Mouse (Mus musculus) thymus, adult 2 months (tissue): ENCODE data around the gene Serinc5.

Source experiments
- CTCF ChIP-seq: fragments of 200-500 bp; IDR thresholded peaks from 2 replicates; pipeline ENCODE4 v1.5.1; 2012; ENCODE audit warnings: mild to moderate bottlenecking, control low read depth, low read length, moderate library complexity, borderline replicate concordance; ENCODE audit not compliant: control insufficient read depth, poor library complexity, insufficient read depth; ENCODE audit errors: extremely low read depth
- POLR2A ChIP-seq: fragments of 200-500 bp; IDR thresholded peaks from 2 replicates; pipeline ENCODE4 v1.6.1; 2012; ENCODE audit warnings: mild to moderate bottlenecking, low read length, control low read depth, moderate library complexity; ENCODE audit not compliant: control insufficient read depth, poor library complexity, insufficient read depth; ENCODE audit errors: extremely low read depth

- TF ChIP-seq CTCF (no peak), POLR2A (no peak)
These were observed 21.7 kb downstream of the Serinc5 start for GRCm38 (mm10) chr13:92632550-92632949.
